Mouse (Mus musculus): ENCODE measurements at regions not wholly inside any gene's neighbourhood (a gene's known extent, or its start where the extent isn't known, plus 50 kb on each side); places are given as distances from the start of the nearest gene placed in this dataset.

DNA sequence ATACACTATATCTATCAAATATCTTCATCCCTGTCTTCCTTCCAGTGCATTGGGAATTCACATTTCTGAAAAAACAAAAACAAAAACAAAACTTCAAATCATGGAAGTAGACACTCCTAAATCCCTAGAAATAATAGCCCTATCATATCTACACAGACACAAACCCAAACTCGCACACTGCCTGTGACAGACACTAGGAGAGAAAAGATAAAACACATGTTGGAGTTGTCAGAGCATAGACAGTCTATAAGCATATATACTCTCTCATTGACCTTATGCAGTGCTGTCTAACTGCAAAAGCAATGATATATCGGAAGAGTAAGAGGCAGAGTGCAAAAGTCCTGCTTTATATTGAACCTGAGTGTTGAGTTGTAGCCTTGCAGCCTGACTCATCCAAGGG is 3386.0 kb upstream of the Gm7489 start:
- WGBS = 94% methylated on average over 2 of the region's 2 CpGs
- Histone ChIP-seq H3K27me3 (replicated peaks; ENCODE audit: low read depth, poor library complexity, severe bottlenecking) (no peaks in the 10 kb centered on the region), H3K4me1 (no peaks in the 10 kb centered on the region), H3K4me3 (no peak overlapping the region), H3K9me3 (no peaks in the 10 kb centered on the region), H3K27ac (replicated peaks) (no peak overlapping the region), H3K36me3 (replicated peaks) (no peaks in the 10 kb centered on the region)
- DNase-seq (ENCODE audit: low spot score) = no peak

DNA sequence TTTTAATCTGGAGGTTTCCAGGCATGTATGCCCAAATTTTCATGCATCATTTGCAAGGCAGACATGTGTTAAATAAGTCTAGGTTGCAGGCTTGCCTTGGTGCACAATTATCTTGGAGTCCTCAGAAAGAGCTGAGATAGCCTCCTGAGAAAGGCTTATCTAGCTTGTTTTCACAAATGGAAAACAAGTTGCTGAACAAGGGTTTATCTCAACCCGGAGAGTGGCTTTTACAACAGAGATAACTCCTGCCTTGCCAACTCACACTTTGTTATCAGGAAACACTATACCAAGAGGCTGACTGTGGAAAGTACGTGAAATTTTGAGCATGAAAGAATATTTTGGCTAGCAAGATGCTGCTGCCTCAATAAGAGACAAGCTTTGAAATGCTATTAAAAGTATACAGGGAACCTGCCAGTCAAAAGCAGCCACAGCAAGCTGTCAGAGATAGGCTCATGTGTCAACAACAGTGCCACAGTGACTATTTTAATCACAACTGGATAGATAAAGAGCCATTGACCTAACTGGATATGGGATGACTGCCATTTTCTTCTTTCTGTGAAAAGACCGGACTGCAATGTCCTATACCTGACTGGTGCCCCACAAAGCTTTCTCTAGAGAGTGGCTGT is 3376.6 kb upstream of the Gm7489 start:
- DNase-seq (ENCODE audit: low spot score) = no peak
- WGBS = 84% methylated on average over 3 of the region's 3 CpGs
- Histone ChIP-seq H3K36me3 (replicated peaks) (no peaks in the 10 kb centered on the region), H3K4me3 (no peak overlapping the region), H3K27me3 (replicated peaks; ENCODE audit: low read depth, poor library complexity, severe bottlenecking) (no peaks in the 10 kb centered on the region), H3K9me3 (no peaks in the 10 kb centered on the region), H3K4me1 (no peaks in the 10 kb centered on the region), H3K27ac (replicated peaks) (no peak overlapping the region)

DNA sequence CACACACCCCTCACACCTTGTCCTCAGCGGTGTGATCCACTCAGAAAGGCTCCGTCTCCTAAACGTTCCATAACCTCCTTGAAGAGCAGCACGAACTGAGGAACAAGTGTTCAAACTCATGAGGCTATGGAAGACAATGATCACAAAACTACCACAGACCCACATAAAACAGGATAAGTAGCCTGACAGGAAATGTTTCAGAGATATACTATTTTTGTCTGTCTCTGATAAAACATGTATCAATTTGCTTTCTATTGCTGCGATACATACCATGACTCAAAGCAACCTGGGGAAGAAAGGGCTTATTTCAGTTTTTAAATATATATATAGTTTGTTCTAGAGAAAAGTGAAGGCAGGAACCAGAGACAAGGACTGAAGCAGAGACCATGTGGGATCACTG is 3371.7 kb upstream of the Gm7489 start:
- no peak overlapping the region for H3K4me3 ChIP-seq
- DNase-seq (ENCODE audit: low spot score) = no peak
- no peaks in the 10 kb centered on the region for H3K27me3 ChIP-seq (replicated peaks; ENCODE audit: low read depth, poor library complexity, severe bottlenecking)
- H3K27ac ChIP-seq (replicated peaks) = no peak overlapping the region
- 91% methylated on average over 5 of the region's 5 CpGs for WGBS
- H3K4me1 ChIP-seq = no peaks in the 10 kb centered on the region
- H3K36me3 ChIP-seq (replicated peaks) = no peaks in the 10 kb centered on the region
- H3K9me3 ChIP-seq = no peaks in the 10 kb centered on the region

DNA sequence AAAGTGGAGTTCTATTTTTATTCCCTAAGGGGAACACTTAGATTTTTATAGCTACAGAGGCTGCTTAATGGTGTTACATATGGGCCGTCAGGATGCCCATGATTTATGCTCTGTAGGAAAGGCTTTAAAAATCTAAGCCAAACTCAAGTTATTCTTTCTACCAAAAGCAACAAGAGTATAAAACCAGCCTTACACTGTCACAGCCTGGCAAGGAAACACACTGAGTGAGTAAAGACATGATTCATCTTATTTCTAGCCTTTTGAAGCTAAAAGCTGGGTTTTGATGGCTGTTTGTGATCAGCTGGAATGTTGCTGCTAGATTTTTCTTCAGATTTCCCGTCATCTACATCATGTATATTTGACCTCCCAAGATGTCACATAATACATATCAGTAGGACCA is 3359.9 kb upstream of the Gm7489 start:
- no peaks in the 10 kb centered on the region for H3K9me3 ChIP-seq
- H3K36me3 ChIP-seq (replicated peaks) = no peaks in the 10 kb centered on the region
- no peak for DNase-seq (ENCODE audit: low spot score)
- H3K27me3 ChIP-seq (replicated peaks; ENCODE audit: low read depth, poor library complexity, severe bottlenecking) = no peaks in the 10 kb centered on the region
- no peaks in the 10 kb centered on the region for H3K4me1 ChIP-seq
- H3K27ac ChIP-seq (replicated peaks) = no peak overlapping the region
- no peak overlapping the region for H3K4me3 ChIP-seq
- WGBS = 93% methylated on average over 2 of the region's 2 CpGs

DNA sequence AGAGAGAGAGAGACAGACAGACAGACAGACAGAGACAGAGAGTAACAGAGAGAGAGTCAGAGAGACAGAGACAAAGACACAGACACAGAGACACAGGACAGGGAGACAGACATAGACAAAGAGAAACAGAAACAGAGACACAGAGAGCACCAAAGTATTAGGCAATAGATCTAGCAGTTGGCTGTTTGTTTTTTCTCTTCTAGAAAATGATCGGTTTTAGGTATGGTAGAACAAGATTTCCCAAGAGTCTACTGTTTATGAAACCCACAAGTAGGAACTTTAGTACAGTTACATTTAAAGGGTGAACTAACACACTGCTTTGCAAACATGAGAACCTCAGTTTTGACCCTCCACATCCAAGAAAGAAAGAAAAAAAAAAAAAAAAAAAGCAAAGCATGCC is 3350.2 kb upstream of the Gm7489 start:
- H3K9me3 ChIP-seq = 0 out of 2 replicates have a peak, but pooled peaks cover 3% of the 10 kb centered on the region
- no peak overlapping the region for H3K4me3 ChIP-seq
- no peaks in the 10 kb centered on the region for H3K27me3 ChIP-seq (replicated peaks; ENCODE audit: low read depth, poor library complexity, severe bottlenecking)
- no peaks in the 10 kb centered on the region for H3K36me3 ChIP-seq (replicated peaks)
- no peaks in the 10 kb centered on the region for H3K4me1 ChIP-seq
- H3K27ac ChIP-seq (replicated peaks) = no peak overlapping the region
- DNase-seq (ENCODE audit: low spot score) = no peak
- 78% methylated on average over 1 of the region's 1 CpGs for WGBS

DNA sequence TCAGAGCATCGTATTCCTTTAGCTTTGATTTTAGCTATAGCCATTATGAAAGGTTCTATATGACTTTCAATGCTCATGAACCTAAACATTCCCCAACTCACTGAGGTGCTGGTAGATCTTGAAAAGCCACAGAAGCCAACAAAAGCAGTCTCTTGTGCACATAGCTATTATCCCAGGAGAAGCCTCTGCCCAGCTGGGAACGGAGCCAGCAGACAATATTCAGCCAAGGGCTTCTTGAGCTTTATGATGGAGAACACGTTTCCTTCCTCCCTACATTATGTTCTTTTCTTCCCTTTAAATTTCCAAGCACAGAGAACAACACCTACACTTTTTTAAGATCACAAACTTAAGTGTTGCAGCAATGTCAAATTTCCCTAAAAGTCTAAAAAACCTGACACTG is 3321.1 kb upstream of the Gm7489 start:
- WGBS = 83% methylated on average over 3 of the region's 3 CpGs
- DNase-seq (ENCODE audit: low spot score) = no peak

DNA sequence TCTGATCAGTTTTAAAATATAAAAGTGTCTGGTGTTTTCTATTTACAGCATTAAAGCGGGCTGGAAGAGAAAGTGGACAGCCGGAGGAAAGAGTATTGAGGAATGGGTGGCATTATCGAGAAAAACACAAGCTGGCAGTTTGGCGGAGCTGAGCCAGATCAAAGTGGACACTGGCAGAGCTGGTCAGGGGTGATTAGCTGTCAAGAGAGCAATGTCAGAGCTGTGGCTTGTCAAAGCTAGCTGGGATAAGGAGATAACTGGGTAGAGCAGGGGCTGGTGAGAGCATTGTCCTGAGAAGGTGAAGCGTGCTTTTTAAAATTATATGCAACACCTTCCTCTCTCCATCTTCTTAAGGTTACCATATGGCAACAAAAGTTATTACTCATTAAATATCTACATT is 3303.9 kb upstream of the Gm7489 start:
- no peak overlapping the region for H3K27ac ChIP-seq (replicated peaks)
- WGBS = 85% methylated on average over 5 of the region's 5 CpGs
- H3K27me3 ChIP-seq (replicated peaks; ENCODE audit: low read depth, poor library complexity, severe bottlenecking) = no peaks in the 10 kb centered on the region
- H3K36me3 ChIP-seq (replicated peaks) = no peaks in the 10 kb centered on the region
- H3K4me1 ChIP-seq = no peaks in the 10 kb centered on the region
- H3K4me3 ChIP-seq = no peak overlapping the region
- DNase-seq (ENCODE audit: low spot score) = no peak
- H3K9me3 ChIP-seq = peaks cover 8% of the 10 kb centered on the region; the same call in 1 of the 2 replicates

More for the DNA sequence above, 3321.1 kb upstream of the Gm7489 start:
- Histone ChIP-seq H3K27ac (replicated peaks) (no peak overlapping the region), H3K27me3 (replicated peaks; ENCODE audit: low read depth, poor library complexity, severe bottlenecking) (no peaks in the 10 kb centered on the region), H3K4me3 (no peak overlapping the region), H3K36me3 (replicated peaks) (no peaks in the 10 kb centered on the region), H3K4me1 (no peaks in the 10 kb centered on the region), H3K9me3 (no peaks in the 10 kb centered on the region)

DNA sequence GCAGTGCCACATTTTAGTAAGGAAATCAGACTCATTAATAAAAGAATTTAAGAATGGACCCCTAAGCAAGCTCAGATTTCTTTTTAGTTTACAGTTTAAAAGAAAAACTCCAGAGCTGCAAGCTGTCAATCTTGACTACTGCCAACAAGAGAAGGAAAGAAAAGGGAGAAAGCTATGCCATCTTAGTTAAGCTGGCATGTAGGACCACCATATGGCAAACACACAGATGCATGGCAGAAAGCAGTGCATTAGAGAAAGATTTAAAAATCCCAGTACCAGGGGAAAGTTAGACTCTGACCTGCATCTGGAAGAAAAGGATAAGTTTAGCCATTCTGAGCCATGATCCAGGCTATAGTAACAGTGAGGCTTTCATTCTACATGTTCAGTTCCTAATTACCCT is 3300.8 kb upstream of the Gm7489 start:
- Histone ChIP-seq H3K27ac (replicated peaks) (no peak overlapping the region), H3K36me3 (replicated peaks) (no peaks in the 10 kb centered on the region), H3K27me3 (replicated peaks; ENCODE audit: low read depth, poor library complexity, severe bottlenecking) (no peaks in the 10 kb centered on the region), H3K4me3 (no peak overlapping the region), H3K9me3 (peaks cover 8% of the 10 kb centered on the region; the same call in 1 of the 2 replicates), H3K4me1 (no peaks in the 10 kb centered on the region)
- DNase-seq (ENCODE audit: low spot score) = no peak

DNA sequence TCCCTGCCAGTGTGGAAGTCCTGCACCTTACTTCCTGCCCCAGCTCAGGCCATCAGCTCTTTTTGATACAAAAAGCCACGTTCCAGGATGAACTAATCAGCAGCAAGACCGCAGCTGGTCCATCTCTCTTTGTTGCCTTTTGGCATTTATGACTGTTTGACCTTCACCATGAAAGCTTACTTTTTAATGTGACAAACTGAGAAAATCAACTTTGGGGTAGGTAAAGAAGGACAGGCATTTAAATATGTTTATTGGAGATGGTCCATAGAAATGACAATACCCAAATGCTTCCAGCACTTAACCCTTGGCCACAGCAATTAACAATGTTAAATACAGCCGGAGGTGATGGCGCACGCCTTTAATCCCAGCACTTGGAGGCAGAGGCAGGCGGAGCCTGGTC is 3299.2 kb upstream of the Gm7489 start:
- Histone ChIP-seq H3K9me3 (peaks cover 4% of the 10 kb centered on the region; the same call in 1 of the 2 replicates), H3K27me3 (replicated peaks; ENCODE audit: low read depth, poor library complexity, severe bottlenecking) (no peaks in the 10 kb centered on the region), H3K36me3 (replicated peaks) (no peaks in the 10 kb centered on the region), H3K27ac (replicated peaks) (no peak overlapping the region), H3K4me1 (no peaks in the 10 kb centered on the region), H3K4me3 (no peak overlapping the region)
- WGBS = 88% methylated on average over 6 of the region's 6 CpGs
- DNase-seq (ENCODE audit: low spot score) = no peak
